ENCODE assay signal across 8 mouse cellular contexts in the genomic region with DNA sequence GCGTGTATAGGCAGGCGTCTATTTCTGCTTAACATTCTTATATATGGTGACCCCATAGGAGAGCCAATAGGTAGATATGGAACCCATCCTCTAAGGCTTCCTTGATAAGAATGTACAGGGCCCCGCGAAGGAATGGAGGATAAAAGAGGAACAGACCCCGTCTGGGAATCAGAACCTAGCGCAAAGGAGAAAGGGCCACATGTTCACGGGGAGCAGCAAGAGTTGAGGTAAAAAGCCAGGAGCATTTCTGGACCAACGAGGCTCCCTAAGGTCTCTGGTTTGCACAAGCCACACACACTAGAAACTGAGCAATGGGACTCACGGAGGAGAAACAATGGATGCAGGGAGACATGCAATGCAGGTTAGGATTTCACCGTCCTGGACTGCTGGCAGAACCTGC. TPM values are rescaled to one million over a fixed set of nuclear protein-coding genes. Genes with fewer than 3 reads are reported as not detected.
DNase-seq lines count a peak whose midpoint lies in the region; ATAC-seq and TF ChIP-seq lines count a peak whose summit lies in the region.

No protein-coding gene starts in this region.

- H3K9me3 ChIP-seq in kidney, postnatal 0 days (replicated peaks; ENCODE audit: low read length) = no peaks in the 10 kb centered on the region
- H3K9me3 ChIP-seq in intestine, embryonic 14.5 days (ENCODE audit: control insufficient read depth, low read length) = no peaks in the 10 kb centered on the region

- peaks cover 36% of the 10 kb centered on the region for H3K36me3 ChIP-seq in kidney, postnatal 0 days (ENCODE audit: insufficient read depth, low read length)
- H3K36me3 ChIP-seq in intestine, embryonic 14.5 days (ENCODE audit: control insufficient read depth, insufficient read depth, low read length) = peaks cover 42% of the 10 kb centered on the region
- H3K36me3 ChIP-seq in myocyte (ENCODE audit: control insufficient read depth, insufficient read depth) = peaks cover 30% of the 10 kb centered on the region

- H3K27ac ChIP-seq in kidney, postnatal 0 days = peak overlapping the region; percentile 96
- no peak overlapping the region for H3K27ac ChIP-seq in cortical plate, adult 2 months (ENCODE audit: insufficient read depth, low read length)
- peak overlapping the region; percentile 93 for H3K27ac ChIP-seq in intestine, embryonic 14.5 days (ENCODE audit: low read depth)

- 5% methylated on average over 10 of the region's 10 CpGs for WGBS in kidney, postnatal 0 days
- WGBS in intestine, embryonic 14.5 days = 4% methylated on average over 10 of the region's 10 CpGs

- H3K79me2 ChIP-seq in myocyte (ENCODE audit: control insufficient read depth, insufficient read depth) = peaks cover 23% of the 10 kb centered on the region

- 0 out of 2 replicates have a peak, but pooled peaks cover 10% of the 10 kb centered on the region for H3K4me1 ChIP-seq in kidney, postnatal 0 days (replicated peaks; ENCODE audit: insufficient read depth, low read length)
- H3K4me1 ChIP-seq in cortical plate, adult 2 months (ENCODE audit: control insufficient read depth, insufficient read depth, low read length) = no peaks in the 10 kb centered on the region; the same call in 1 of the 2 replicates
- H3K4me1 ChIP-seq in intestine, embryonic 14.5 days (replicated peaks; ENCODE audit: control insufficient read depth, insufficient read depth, low read length) = peaks cover 17% of the 10 kb centered on the region

- TF ChIP-seq POLR2A in cortical plate, adult 2 months (IDR thresholded peaks at IDR 0.05; ENCODE audit: extremely low read depth, insufficient read depth, low read length) = no peak
- no peak for TF ChIP-seq POLR2A in myocyte (IDR thresholded peaks at IDR 0.05; ENCODE audit: insufficient read length, low read depth)

- peak overlapping the region; percentile 84 for H3ac ChIP-seq in myocyte (ENCODE audit: control insufficient read depth, insufficient read length)

- H3K27me3 ChIP-seq in kidney, postnatal 0 days (ENCODE audit: insufficient read depth, low read length) = no peaks in the 10 kb centered on the region
- no peaks in the 10 kb centered on the region for H3K27me3 ChIP-seq in intestine, embryonic 14.5 days (replicated peaks; ENCODE audit: control insufficient read depth, insufficient read depth, low read length)
- no peaks in the 10 kb centered on the region for H3K27me3 ChIP-seq in myocyte (ENCODE audit: control insufficient read depth, insufficient read depth, insufficient read length)

- no peak for ATAC-seq in kidney, postnatal 0 days (replicated peaks; ENCODE audit: low FRiP score, low read depth)
- ATAC-seq in intestine, embryonic 14.5 days (replicated peaks; ENCODE audit: low FRiP score, low TSS enrichment, low read depth) = no peak

- peak overlapping the region; percentile 84 for H3K4me2 ChIP-seq in kidney, postnatal 0 days (ENCODE audit: low read length)
- H3K4me2 ChIP-seq in intestine, embryonic 14.5 days (ENCODE audit: low read length) = peak overlapping the region; percentile 60
- H3K4me2 ChIP-seq in myocyte (ENCODE audit: low read depth) = peak overlapping the region; percentile 81

- H3K9ac ChIP-seq in kidney, postnatal 0 days (ENCODE audit: low read depth, low read length) = peak overlapping the region; percentile 96
- H3K9ac ChIP-seq in intestine, embryonic 14.5 days (ENCODE audit: low read length) = peak overlapping the region; percentile 97

- DNase-seq in kidney, postnatal 0 days (ENCODE audit: low spot score) = no peak
- no peak for DNase-seq in kidney, adult 8-10 months
- DNase-seq in intestine, embryonic 14.5 days (ENCODE audit: low spot score) = no peak
- DNase-seq in right cerebral cortex, postnatal 25 days = no peak
- no peak for DNase-seq in cerebellum, adult 9-11 months
- no peak for DNase-seq in adrenal gland, postnatal 25 days

- TF ChIP-seq CTCF in kidney, postnatal 0 days (IDR thresholded peaks at IDR 0.05; ENCODE audit: low read depth) = no peak
- TF ChIP-seq CTCF in cortical plate, adult 2 months (IDR thresholded peaks at IDR 0.05; ENCODE audit: extremely low read depth, insufficient read depth, low read length) = no peak

- peak overlapping the region; percentile 95 for H3K4me3 ChIP-seq in kidney, postnatal 0 days (replicated peaks; ENCODE audit: low read depth, low read length)
- peak overlapping the region; percentile 88 for H3K4me3 ChIP-seq in cortical plate, adult 2 months (ENCODE audit: insufficient read depth, low read length)
- H3K4me3 ChIP-seq in intestine, embryonic 14.5 days (ENCODE audit: low read depth, low read length) = peak overlapping the region; percentile 98
- H3K4me3 ChIP-seq in myocyte = peak overlapping the region; percentile 88

TF ChIP-seq in myocyte, 11 proteins besides CTCF, POLR2A, EP300 and RAD21:
- TF ChIP-seq REST (IDR thresholded peaks at IDR 0.05; ENCODE audit: insufficient read depth, insufficient read length) (no peak), SRF (IDR thresholded peaks at IDR 0.05; ENCODE audit: control insufficient read depth, insufficient read length, low read depth) (no peak), POLR2AphosphoS2 (IDR thresholded peaks at IDR 0.05; ENCODE audit: insufficient read length, low read depth) (no peak), CEBPB (IDR thresholded peaks at IDR 0.05; ENCODE audit: insufficient read depth, poor library complexity, severe bottlenecking) (no peak), E2F4 (IDR thresholded peaks at IDR 0.05; ENCODE audit: insufficient read depth) (no peak), MYOD1 (IDR thresholded peaks at IDR 0.05; ENCODE audit: control insufficient read depth in 1 of 3, insufficient read length in 2 of 3, low read depth in 2 of 3) (no peak)

RNA-seq across cellular contexts. Expression of gene Fkbp4, which starts 1.2 kb away (rescaled TPM):
- polyA plus RNA-seq in kidney, postnatal 0 days (2015; fragmentation: Nextera tagmentation; extraction: Ambion mirVana) = 286 and 317 TPM in 2 replicates
- polyA plus RNA-seq in cortical plate, adult 2 months (2012; rRNA removed) = 116 and 118 TPM in 2 replicates
- polyA plus RNA-seq in intestine, embryonic 14.5 days (2014; fragmentation: Nextera tagmentation; extraction: Ambion mirVana) = 489 and 529 TPM in 2 replicates
- 224 TPM for polyA plus RNA-seq in myocyte (2012; fragmentation: generic; extraction: Trizol)
- 205 and 245 TPM in 2 replicates for total RNA-seq in adrenal gland, postnatal 25 days (2021)

RNA-seq across cellular contexts. Expression of gene Itfg2, which starts 12.6 kb away (rescaled TPM):
- 19.1 and 22.5 TPM in 2 replicates for polyA plus RNA-seq in kidney, postnatal 0 days (2015; fragmentation: Nextera tagmentation; extraction: Ambion mirVana)
- polyA plus RNA-seq in cortical plate, adult 2 months (2012; rRNA removed) = 17.9 and 19.3 TPM in 2 replicates
- 29.6 and 35.9 TPM in 2 replicates for polyA plus RNA-seq in intestine, embryonic 14.5 days (2014; fragmentation: Nextera tagmentation; extraction: Ambion mirVana)
- 32.6 TPM for polyA plus RNA-seq in myocyte (2012; fragmentation: generic; extraction: Trizol)
- total RNA-seq in adrenal gland, postnatal 25 days (2021) = 27.5 and 35.6 TPM in 2 replicates

RNA-seq across cellular contexts. Expression of gene Nrip2, which starts 38.2 kb away (rescaled TPM):
- 21.2 and 23.5 TPM in 2 replicates for polyA plus RNA-seq in kidney, postnatal 0 days (2015; fragmentation: Nextera tagmentation; extraction: Ambion mirVana)
- polyA plus RNA-seq in cortical plate, adult 2 months (2012; rRNA removed) = 16.1 and 19.5 TPM in 2 replicates
- 6.1 and 6.6 TPM in 2 replicates for polyA plus RNA-seq in intestine, embryonic 14.5 days (2014; fragmentation: Nextera tagmentation; extraction: Ambion mirVana)
- polyA plus RNA-seq in myocyte (2012; fragmentation: generic; extraction: Trizol) = 1.1 TPM
- total RNA-seq in adrenal gland, postnatal 25 days (2021) = 3.0 and 4.1 TPM in 2 replicates
